Mouse (Mus musculus) layer of hippocampus, adult 8-10 months (tissue): ENCODE measurements around the gene Hoxd10. TPM values are rescaled to one million over a fixed set of nuclear protein-coding genes. Genes with fewer than 3 reads are reported as not detected.

Experiments used
- DNase-seq, 2 experiments: peaks; one replicate each; pipeline ENCODE4 v3.0.0; 2022; ENCODE audit warnings: low spot score in 2 of 2
- total RNA-seq, 4 experiments: library from RNA; stranded (reverse); gene quantifications; 2 replicates each; pipeline ENCODE4 v1.2.4; 2022

The Hoxd10 gene
- total RNA-seq, 4 experiments from 2014 or later, result not detected

DNA sequence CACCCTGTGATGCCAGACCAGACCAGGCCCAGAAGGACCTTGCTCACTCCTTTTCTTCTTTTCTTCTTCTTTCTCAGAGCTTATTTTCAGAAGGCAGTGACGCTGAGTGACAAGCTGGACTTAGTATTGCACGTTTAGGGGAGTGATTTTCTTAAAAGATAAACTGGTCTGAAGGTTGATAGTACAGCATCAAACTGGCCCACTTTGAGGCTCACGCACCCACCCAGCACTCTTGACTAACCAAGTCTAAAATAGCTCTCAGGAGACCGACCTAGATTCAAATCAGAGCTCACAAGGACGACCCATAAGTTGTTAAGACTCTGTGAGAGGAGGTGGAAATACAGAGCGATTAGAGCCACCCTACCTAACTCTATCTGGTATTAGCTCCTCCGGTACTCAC is 25.3 kb upstream of the Hoxd10 start:
- DNase-seq, result no peak

DNA sequence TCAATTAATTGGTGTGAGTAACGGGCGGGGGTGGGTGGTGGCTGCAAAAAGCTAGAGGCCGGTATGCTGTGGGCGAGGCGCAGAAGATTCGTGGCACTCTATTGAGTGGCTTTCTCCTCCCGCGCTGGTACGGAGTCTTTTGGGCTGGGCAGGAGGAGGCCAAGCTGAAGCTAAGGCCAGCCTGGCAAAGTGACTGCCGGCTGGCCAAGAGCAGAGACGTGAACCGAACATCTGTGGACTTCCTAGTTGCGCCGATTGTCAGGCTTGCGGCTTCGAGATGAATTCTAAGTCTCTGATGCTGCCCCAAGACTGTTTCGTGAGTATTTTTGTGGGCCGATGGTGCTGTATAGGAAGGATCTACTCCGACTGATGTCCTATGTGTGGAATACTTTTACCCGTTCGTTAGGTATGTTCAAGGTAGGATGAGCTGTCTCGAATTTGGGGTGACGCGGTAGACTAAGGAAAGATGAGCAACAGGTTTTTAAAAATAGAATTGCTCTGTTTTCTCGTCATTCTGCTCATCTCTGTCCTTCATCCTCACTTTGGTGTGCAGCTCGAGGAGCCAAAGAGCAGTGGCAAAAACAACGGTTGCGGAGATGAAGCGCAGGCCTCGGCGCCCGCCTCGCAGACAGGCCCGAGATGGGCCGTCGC is 24.4 kb upstream of the Hoxd10 start:
- no peak for DNase-seq

DNA sequence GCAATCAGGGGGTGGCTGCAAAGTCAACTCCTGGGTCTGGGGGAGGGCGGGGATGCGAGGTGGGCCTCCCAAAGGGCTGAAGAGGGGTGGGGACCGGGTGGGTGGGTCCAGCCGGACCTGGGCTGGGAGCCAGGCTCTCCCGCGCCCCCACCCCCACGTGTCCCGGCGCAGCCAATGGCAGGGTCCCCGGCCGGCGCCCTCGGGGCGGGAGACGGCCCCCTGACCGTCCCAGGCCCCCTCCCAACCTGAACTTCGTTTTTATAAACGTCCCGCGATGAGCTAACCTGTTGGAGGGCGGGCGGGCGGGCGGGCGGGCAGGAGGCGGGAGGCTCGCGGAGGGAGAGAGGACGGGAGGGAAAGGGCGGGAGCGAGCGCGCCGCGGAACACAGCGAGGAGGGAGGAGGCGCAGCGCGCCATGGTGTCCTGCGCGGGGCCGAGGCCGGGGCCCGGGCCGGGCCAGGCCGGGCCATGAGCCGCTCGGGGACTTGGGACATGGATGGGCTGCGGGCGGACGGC is 23.8 kb upstream of the Hoxd10 start, which contains the start of gene Hoxd13:
Gene Hoxd13 (plus strand): TSS at position 469 of the 516 bp plus-strand sequence.
- DNase-seq, result no peak

DNA sequence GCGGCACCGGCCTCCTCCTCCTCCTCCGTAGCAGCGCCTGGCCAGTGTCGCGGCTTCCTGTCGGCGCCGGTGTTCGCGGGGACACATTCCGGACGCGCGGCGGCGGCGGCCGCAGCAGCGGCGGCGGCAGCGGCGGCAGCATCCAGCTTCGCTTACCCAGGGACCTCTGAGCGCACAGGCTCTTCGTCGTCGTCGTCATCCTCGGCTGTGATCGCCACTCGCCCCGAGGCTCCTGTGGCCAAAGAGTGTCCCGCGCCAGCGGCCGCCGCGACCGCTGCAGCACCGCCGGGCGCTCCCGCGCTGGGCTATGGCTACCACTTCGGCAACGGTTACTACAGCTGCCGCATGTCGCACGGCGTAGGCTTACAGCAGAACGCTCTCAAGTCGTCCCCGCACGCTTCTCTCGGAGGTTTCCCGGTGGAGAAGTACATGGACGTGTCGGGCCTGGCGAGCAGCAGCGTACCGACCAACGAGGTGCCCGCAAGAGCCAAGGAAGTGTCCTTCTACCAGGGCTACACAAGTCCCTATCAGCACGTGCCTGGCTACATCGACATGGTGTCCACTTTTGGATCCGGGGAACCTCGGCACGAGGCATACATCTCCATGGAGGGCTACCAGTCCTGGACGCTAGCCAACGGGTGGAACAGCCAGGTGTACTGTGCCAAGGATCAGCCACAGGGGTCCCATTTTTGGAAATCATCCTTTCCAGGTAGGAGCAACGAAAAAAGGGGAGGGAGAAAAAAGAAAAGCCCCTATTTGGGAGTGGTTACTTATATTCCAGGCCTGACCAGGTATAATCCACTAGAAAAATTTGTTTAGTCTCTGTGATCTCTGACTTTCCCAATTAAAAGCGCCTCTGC is 23.1 kb upstream of the Hoxd10 start:
- DNase-seq, result no peak

DNA sequence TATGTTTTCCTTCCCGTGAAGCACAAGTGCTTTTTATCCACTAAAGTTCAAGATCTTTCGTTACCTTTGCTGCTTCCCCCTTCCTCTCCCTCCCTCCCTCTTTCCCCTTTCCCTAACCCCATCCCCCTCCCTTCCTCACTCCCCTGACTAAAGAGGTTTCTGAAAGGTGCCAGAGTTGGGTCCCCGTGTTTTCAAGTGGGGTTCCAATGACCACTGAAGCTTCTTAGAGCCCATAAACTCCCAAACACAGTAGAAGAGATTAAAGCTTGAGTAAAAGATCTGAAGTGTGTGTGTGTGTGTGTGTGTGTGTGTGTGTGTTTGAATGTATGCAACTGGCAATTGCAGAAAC is 22.5 kb upstream of the Hoxd10 start:
- no peak for DNase-seq

DNA sequence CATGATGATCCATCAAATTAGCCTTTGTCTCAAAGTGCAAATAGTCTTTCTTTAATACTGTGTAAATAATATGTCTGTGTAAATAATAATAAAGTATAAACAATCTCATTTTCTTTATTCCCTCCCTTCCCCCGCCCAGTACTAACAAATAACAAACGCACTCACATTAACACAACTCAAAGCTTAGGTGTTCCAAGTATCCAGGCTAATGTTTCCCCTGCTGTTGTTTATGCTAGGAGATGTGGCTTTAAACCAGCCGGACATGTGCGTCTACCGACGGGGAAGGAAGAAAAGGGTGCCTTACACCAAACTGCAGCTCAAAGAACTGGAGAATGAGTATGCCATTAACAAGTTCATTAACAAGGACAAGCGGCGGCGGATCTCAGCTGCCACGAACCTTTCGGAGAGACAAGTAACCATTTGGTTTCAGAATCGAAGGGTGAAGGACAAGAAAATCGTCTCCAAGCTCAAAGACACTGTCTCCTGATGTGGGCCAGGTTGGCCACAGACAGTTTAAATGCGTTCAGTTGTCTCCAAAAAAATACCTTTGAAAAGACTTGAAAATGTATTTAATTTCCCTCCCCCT is 22.0 kb upstream of the Hoxd10 start:
- no peak for DNase-seq

DNA sequence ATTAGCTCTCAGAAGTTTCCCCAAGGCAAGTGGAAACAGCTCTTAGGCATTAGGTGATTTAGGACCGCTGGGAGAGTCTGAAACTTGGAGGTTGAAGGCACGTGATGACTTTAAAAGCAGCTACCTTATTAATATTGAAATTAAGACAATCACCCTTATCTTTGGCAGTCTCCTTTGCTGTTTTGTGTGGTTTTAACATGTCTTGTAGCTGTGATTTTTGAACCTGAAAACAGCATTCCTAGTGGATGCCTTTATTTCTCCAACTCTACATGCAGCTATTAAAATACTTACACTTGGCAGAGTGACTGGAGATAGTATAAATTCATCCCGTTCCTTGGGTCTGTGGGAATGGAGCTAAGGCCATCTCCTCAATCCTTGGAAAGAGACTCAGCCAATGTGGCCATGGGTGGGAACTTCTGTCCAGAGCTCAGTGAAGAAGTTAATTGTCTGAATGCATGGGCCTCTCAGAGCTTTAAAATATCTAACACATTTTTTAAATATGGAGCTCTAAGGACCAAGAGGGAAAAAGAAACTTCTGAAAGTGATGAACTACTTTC is 21.0 kb upstream of the Hoxd10 start:
- no peak for DNase-seq

DNA sequence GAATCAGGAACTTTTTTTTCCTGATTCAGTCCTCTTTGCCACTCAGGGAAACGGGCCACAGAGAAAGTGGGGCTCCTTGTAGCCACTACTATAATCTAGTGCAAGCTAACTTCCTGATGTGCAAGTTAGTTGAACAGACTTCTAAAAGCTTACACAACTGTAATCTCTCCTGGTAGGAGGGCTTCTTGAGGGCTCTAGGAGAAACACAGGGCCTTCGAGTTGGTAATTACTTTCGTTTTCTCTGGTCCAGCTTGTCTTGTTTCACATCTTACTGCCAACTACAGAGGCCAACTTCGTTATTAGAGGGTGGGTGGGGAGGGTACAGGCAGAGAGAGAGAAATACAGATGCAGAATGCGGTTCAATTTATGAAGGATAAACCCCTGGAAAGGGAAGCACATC is 19.9 kb upstream of the Hoxd10 start:
- DNase-seq, result no peak

DNA sequence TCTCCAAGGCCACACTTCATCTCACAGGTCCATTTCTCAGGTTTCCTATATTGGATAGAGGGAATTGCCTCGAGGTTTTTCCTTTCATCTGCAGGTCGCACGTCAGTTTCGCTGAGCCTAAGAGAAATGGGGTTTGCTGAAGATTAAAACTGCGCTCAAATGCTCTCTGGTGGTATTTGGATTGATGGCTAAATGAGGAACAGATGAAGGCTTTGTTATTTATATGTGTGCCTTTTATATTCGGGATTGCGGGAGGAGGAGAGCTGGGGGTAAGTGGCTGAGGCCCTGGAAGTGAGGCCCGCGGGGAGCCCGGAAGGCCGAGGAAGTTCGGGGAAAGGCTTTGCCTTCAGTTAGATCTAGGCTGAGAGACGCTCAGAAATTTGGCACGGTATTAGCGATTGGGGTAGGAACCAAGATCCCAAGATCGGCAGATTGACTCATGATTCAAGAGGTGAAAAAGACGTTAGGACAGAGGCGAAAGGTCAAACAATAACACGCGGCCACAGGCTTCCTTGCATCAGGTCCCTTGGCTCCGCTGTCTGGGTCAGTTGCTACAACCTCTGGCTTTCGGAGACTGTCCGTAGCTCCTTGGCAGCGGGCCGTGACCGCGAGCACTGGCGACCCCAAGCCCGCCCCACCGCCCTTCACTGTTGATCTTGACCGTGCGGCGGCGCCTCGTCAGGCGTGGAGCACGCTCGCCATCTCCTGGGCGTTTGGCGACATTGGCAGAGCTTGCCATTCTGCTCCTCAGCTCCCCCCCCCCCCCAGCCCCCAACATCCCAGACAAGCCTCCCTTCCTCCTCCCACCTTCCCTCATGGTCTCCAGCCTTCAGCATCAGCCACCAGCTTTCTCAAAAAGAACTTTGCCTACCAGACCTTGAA is 19.0 kb upstream of the Hoxd10 start:
- no peak for DNase-seq

DNA sequence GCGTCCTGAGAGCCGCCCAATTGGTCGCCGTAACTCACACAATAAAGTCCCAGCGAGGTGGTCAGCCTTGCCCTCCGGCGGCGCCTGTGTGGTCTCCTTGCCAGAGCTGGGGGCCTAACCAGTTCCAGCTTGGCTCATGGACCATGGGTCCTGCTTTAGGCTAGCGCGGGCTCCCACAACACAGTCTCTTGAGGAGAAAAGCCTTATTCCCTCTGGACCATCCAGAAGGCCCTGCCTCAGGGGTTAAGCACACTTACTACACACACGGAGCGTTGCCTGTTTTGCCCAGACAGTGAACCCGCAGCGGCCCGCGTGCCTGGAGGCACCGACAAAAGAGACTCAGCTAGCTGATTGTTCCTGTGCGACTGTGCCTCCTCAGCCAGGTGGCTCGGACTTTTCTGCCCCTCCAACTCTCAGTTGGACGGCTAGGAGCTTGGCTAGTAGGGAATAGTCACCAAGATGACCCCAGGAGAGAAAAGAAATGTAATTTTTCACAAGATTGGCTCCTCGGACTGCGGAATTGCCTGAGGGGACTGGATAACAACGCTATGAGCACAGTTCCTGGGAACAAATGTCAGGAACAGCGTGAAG is 17.8 kb upstream of the Hoxd10 start:
- no peak for DNase-seq

DNA sequence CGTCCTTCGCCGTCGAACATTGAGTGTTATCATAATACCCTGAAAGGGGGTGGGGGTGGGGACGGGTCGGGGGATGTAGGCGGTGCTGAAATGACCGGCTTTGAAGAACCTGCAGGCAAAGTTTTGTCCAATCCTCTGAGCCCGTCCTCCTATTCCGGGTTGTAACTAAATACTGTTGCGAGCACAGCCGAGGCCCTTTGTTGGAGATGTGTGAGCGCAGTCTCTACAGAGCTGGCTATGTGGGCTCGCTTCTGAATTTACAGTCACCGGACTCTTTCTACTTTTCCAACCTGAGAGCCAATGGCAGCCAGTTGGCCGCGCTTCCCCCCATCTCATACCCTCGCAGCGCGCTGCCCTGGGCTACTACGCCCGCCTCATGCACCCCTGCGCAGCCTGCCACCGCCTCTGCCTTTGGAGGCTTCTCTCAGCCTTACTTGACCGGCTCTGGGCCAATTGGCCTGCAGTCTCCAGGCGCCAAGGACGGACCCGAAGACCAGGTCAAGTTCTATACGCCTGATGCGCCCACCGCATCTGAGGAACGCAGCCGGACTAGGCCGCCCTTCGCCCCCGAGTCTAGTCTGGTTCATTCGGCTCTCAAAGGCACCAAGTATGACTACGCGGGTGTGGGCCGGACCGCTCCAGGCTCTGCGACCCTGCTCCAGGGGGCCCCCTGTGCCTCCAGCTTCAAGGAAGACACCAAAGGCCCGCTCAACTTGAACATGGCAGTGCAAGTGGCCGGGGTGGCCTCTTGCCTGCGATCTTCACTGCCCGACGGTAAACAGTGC is 16.7 kb upstream of the Hoxd10 start, which contains the start of gene Hoxd12:
Gene Hoxd12 (plus strand): TSS at position 133 of the 785 bp plus-strand sequence.
- no peak for DNase-seq

DNA sequence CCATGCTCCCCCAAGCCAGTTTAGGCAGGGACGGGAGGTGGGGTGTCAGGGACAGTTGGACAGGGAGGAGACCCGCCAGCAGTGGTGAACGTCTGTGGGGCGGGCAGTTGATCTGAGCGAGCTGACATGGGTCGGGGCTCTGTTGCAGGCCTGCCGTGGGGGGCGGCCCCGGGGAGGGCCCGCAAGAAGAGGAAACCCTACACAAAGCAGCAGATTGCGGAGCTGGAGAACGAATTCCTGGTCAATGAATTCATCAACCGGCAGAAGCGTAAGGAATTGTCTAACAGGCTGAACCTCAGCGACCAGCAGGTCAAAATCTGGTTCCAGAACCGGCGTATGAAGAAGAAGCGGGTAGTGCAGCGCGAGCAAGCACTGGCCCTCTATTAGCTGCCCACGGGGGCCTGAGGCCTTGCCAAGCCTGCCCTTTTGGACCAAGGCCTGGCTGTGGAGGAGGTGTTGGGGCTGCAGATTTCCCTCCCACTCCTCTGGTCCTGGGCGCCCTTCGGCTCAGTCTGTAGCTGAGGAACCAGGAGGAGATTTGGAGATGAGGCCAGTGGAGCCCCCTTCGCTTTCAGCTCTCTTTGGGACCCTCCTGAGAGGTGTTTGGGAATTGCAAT is 15.9 kb upstream of the Hoxd10 start:
- no peak for DNase-seq

DNA sequence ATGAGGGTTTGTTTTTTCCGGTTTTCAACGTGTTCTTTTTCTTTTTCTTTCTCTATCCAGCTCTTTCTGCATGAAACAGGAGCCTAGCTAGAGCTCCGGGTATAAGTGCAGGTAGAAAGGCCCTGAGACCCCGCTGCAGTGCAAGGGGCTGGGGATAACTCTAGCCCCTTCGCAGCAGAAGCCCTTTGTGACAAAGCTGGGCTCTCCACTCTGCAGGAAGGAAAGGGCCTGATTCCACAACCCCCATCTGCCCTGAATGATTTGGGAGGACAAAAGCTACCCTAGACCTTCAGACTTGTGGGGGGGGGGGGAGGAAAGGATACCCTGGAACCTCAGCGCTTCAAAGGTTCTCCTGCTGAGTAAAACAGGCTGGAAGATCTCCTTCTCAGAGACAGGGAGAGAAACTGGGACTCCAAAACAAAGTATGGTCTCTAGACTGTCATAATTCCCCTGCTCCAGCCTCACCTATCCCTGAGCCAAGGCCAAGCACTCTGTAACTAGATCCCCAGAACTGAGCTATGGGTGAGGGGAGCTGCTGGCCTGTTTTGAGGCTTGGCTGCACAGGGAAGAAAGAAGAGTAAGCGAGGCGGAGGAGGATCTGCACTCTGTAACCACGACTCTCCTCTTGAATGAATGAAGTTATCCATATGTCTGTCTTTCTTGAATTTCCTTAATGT is 15.2 kb upstream of the Hoxd10 start:
- DNase-seq, result no peak

DNA sequence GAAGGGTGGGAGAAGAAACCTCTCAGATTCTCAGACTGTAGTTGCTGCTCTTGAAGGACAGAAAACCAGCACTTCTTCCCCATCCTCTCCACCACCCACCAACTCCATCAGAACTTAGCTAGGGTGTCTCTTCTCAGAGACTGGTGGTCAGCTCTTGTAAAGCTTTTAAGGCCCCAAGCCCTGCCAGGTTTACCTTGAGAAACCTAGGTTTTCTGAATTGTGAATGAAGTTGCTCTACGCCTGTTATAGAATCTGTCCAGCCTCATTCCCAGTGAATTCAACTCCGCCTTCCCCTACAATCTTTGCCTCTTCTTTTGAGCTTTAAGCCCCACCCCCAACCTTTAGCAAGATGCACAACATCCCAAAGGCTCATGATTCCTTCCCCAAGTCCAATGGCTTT is 14.6 kb upstream of the Hoxd10 start:
- DNase-seq, result no peak

DNA sequence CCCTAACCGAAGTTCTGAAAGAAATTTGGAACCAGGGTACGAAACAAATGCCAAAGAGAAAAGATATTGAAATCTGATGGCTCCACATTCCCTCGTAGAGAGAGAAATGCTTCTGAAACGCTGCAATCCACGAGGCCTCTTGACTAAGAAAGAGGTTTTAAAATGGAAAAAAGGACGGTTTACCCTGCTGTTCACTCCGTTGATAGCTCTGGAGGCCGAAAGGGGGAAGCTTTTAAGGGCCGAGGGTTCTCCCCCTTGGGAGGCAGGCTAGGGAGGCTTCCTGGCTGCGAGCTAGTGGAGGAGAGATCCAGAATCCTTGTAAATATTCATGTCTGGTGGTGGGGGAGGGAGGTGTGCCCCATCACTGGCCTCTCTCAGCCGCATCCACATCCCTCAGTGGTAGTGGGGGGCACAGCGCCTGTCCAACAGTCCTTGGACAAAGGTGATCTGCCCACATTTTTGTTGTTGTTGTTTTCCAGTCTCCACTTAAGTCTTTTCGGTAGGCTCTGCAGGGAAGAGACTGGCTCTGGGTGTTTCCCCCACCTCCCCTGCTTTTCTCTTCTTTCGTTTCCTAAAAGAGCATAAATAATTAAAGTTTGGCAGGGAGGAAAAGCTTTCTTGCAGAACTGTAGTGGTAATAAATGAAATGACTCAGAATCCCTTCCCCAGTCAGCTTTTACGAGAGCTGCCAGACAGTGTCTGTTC is 12.7 kb upstream of the Hoxd10 start, which contains the start of gene Hoxd11:
Gene Hoxd11 (plus strand): TSS at position 667 of the 705 bp plus-strand sequence.
- DNase-seq, result no peak

DNA sequence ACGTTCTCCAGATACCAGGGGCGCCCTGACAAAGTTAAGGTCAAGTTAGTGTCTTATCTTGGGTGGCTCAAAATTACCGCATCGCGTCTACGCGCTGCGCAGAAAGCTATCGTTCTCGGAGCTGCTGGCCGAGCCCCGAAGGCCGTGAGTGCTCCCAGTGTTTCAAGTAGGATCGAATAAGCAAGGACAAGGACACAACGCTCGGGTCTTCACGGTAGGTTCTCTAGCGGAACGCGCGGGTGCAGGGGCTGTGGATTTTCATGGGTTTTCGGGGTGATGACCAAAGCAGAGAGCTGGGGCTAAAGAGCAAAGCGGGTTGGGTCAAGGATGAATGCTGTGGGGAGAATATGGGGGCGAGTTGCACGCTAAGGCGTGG is 12.1 kb upstream of the Hoxd10 start:
- no peak for DNase-seq

DNA sequence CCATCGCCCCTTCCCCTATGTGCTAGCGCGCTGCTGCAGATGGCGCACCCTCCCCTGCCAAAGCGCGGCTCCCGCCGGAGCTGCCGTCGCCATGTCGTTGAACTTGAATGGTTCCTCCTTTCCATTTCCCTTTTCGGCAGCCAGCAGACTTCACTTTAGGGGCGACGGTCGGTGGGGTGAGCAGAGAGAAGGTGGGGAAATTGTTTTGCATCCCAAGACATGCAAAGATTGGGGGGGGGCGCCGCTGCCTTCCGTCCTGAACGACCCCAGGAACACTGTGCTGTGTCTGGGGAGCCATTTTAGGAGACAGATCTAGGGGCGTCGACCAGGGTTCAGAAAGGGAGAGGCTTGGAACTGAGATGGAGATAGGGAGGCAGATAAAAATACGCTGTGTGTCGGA is 11.7 kb upstream of the Hoxd10 start:
- DNase-seq, result no peak
